Mouse (Mus musculus): ENCODE data around the gene Rab21. TPM values are rescaled to one million over a fixed set of nuclear protein-coding genes. Genes with fewer than 3 reads are reported as not detected.

The Rab21 gene
- total RNA-seq (2021): 10 to 100 TPM; 52.7 to 58.9 TPM

DNA sequence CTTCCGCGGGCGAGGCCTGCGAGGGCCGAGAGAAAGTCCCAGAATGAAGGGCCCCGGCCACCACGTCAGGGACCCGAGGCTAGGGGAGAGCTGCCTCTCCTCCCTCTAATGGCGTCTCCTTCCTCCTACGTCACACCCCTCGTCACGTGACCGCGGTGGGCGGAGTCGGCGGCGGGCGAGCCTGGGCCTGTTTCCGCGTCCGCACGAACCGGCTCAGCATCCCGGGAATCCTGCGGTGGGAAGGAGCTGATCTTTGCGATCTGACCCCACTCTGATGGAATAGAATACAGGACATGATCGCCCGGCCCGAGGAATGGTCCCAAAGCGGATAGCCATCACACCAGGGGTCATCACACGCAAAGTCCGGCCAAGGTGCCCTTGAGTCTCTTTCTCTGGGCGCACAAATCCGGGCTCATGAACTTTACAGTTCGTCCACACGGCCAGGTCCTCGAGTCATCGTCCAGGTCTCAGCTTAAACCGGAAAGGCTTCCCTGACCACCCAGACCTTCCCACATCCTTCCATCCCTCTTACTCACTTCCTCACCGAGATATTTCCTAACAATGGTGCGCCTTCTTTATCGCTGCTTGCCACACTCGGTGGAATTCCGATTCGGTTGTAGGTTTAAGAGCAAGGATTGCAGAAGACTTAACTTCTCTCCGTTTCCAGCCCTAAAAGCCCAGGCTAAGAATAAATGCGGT, at the start of gene Rab21:
Gene Rab21 (minus strand): TSS at position 122 of the 699 bp plus-strand sequence.
- peak; percentile 97 to 98 for DNase-seq

DNA sequence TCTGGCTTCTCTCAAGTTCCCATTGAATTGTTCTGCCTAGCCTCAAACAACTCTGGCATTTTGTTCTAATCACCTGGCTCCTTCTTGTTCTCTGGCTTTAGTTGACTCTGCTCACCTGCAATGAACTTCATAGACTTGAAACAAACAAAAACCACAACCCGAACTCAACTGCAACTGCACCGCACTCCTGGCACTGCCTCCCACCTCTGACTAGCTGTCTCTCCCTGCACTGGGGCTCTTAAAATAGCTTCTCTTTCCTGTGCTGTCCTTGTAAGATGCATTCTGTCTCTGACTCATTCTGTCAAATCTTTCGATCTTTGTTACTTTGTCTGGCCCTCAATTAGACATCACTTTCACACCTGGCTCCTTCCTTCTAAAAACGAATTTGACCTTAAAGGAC, 47.8 kb upstream of the Rab21 start:
- DNase-seq: no peak

GRCm38 (mm10) chr10:115362623-115362964, 47.2 kb upstream of the Rab21 start:
- DNase-seq: no peak

DNA sequence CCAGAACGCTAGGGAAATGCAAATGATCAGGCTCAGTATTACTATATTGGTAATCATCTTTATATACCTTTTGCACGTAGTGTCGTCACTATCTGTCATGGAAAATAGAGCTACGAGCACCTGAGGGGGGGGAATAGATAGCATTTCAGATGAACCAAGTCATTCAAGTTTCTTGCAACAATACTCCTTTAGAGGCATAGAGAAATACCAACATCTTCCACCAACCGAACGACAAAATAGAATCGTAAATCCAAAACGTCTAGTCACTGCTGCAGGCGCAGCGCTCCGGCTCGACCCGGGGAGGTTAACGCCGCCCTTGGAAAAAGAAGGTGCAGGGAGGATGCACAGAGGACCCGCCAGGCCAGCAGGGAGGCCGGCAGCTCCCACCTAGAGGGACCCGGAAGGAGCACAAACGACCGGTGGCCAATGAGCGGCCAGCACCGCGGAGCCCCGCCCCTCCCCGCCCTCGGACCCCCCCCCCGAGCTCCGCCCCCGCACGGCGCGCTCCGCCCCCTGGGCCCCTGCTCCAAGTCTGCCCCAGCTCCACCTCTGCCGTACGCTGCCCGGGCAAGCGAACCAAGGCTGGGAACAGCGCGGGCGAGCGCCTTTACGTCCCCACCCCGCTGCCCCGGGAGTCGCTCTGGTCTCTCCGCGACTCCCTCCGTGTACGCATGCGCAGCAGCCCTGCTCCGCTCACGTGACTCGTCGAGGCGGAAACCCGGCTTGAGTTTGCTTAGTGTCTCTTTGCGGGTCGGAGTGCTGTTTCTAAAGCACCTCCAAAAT, 46.6 kb upstream of the Rab21 start, which contains the start of gene Tmem19:
Gene Tmem19 (minus strand): TSS at position 662 of the 783 bp plus-strand sequence.
- peak; percentile 92 to 93 for DNase-seq

DNA sequence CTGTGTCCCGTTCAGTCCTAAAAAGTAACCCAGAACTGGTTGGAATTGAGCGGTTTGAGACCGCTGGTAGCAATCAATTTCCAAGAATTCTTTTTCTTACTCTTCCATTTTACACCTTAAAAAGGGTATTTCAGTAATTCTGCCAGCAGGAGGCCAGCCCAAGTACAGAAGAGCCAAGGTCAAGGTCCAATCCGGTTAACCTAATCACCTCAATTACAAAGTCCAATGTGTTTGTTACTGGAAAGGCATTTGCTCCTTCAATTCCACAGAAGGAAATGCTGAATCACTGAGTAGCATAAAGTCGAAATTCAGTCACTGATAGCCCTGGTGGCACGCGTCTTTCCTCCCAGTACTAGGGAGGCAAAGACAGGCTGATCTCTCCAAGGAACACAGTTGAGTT, 43.7 kb upstream of the Rab21 start:
- DNase-seq: no peak

DNA sequence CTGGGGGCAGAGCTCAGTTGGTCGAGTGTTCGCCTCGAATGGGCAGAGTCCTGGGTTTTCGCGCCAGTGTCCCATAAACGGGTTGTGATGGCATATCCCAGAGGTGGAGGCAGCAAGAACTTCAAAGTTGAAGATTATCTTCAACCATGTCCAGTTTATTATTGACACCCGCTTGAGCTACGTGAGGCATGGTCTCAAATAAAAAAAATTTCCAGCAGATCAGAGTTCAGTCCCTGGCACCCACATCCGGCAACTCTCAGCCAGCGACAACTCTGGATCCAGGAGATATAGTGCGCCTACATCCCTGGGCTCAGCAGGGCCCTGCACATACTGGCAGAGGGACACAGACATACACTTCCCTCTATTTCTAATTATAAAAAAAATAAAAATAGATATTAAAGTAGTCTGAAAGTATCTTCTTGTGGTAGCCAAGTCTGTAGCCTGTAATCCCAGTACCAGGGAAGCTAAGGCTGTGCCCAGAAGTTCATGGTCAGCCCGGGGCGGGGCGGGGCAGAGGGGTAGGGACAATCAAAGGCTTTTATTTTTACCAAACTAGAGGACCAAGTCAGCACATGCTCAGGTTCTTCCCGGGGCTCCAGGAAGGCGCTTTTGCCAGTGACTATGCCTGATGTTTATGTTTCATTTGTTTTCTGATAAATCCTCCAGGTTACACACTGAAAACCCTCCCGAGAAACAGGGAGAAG, 43.0 kb upstream of the Rab21 start:
- DNase-seq: no peak

- no peak for DNase-seq
Observed at GRCm38 (mm10) chr10:115356106-115356505, 40.7 kb upstream of the Rab21 start.

DNA sequence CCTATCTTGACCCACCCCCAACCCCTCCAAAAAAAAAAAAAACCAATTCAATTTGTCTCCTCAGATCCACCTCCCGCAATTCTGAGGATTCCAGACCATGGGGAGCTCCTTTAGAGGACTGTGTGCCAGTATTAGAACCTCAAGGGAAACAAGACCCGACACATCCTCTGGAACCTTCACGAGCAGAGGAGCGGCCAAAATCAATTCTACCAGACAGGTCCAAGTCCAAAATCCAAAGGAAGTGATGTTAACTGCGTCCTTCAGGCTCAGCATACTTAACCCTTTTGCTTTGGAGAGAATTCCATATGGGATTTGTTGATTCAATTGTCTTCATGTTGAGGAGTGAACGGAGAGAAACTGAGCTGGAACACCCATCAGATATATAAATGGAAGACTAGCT, 39.6 kb upstream of the Rab21 start:
- no peak for DNase-seq

DNA sequence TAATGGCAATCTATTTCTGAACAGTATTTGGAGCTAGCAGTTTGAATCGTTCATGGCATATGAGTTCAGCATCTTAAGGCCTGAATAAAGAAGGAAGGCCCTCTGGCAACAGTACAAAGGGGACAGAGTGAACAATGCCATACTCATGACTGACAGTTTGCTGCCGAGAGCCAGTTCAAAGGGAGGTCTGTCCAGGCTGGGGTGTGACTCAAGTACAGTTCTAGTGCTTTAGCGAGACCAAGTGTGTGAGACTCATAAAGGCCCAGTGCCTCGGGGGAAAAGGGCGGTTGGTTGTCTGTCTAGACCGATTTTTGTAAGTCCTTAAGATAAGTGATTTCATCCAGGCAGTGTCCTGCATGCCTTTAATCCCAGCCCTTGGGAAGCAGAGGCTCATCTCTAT, 39.2 kb upstream of the Rab21 start:
- DNase-seq: no peak

- no peak for DNase-seq
Observed at GRCm38 (mm10) chr10:115350810-115351397, 35.5 kb upstream of the Rab21 start.

DNA sequence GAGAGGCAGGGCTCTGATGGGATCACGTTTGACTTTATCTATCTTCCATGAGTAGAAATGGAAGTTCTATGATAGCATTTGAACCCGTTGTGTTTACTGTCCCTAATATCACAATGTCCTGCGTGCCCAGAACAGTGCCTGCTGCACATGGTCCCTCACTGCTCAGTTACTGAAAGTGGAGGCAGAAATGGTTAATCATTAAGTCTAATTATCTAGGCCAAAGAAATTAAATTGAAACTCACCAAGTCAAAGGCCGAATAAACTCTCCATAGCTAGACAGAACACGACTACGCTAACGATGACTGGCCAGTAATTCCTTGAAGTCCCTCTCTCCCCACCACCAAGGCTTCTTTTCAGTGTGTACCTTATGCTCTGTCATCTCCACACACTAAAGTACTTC, 34.1 kb upstream of the Rab21 start:
- no peak for DNase-seq

- no peak for DNase-seq
Observed at GRCm38 (mm10) chr10:115349029-115349428, 33.6 kb upstream of the Rab21 start.

GRCm38 (mm10) chr10:115348131-115348530, 32.7 kb upstream of the Rab21 start:
- no peak for DNase-seq

DNA sequence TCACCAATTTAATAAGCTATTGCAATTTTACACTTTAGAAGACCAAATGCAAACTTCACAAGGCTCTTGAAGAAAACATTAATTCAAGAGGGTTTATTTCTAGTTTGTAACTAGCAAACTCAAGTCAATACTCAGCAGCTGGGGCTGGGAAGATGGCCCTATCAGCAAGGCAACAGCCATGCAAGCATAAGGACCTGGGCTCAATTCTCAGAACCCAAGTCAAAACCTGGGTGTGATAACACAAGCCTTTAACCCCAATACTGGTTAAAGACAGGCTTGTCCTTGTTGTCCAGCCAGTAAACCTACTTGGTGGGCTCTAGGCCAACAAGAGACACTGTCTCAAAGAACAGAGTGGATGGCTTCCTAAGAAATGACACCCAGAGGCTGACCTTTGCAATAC, 31.1 kb upstream of the Rab21 start:
- DNase-seq: no peak

GRCm38 (mm10) chr10:115342771-115343425, 27.5 kb upstream of the Rab21 start:
- DNase-seq: no peak

DNA sequence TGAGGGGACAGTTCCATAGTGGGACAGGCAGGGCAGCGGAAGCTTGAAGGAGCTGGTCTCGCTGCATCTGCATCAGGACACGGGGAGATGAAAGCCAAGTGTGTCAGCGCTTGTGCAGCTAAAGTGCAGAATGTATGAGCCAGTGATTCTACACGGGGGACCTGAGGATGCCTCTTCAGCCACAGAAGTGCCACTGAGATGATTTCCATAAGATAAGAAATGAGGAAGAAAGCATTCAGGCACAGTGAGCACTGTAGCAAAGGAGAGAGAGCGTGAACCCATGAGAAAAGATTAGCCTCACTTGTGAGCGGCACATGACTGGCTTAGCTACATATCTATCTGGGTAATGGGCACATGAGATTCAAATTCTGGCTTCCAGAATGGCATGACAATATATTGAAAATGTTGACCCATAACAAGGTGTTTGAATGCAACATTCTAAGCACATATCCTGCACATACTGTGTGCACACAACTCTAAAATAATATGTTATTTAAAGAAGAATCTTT, 24.5 kb upstream of the Rab21 start:
- DNase-seq: no peak

DNA sequence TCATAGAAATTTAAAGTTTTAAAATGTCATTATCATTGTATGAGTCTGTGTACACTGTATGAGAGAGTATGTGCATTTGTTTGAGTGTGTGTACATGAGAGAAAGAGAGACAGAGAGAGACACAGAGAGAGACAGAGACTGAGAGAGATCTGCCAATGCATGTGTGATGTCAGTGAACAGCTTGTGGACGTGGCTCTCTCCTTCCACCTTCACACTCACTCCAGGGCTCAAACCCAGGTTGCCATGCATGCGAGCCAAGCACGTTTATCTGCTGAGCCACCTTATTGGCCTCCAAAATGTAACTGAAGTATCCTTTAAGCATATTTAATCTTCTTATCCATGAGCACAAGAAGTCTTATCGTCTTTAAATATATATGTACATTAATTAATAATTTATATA, 21.5 kb upstream of the Rab21 start:
- DNase-seq: no peak

GRCm38 (mm10) chr10:115333528-115333927, 18.1 kb upstream of the Rab21 start:
- DNase-seq: no peak

- DNase-seq: no peak
Observed at GRCm38 (mm10) chr10:115332997-115333396, 17.6 kb upstream of the Rab21 start.

DNA sequence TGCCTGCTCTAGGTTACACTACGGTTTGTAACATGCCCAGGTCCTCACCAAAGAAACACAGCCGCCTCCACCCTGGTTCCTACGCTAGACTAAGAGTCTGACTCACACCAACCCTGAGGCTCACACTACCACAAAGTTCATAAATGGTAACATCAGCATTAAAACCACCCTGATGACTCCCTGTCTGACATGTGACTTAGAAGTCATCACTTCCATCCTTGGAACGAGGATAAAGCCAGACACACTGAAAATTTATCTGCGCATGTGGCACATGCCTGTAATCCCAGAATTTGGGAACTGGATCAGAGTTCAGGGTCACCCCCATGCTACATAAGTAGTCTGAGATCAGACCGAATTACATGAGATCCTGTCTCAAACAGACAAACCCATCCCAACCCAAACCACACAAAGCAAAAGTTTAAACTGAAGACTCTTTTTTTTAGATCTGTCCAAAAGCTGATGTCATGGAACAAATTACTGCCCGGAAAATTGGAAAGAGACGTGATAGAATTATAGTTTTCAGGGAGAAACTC, 17.1 kb upstream of the Rab21 start:
- DNase-seq: no peak

DNA sequence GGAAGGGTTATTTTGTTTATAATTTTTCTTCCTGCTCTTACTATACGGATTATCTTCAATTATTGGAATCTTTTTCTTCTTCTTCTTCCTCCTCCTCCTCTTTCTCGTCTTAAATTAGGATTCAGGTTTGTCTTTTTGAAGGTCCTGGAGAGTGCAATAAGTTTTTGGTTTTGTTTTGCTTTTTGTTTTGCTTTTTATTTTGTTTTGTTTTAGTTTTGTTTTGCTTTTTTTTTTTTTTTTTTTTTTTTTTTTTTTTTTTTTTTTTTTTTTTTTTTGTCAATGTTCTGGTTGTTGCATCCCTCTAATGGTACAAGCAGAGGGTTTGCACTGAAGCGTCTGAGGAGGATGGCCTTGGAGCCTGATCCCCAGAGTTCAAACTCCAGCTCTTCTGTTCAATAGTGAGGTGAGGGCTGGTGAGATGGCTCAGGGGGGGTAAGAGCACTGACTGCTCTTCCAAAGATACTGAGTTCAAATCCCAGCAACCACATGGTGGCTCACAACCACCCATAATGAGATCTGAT, 13.7 kb upstream of the Rab21 start:
- DNase-seq: no peak

DNA sequence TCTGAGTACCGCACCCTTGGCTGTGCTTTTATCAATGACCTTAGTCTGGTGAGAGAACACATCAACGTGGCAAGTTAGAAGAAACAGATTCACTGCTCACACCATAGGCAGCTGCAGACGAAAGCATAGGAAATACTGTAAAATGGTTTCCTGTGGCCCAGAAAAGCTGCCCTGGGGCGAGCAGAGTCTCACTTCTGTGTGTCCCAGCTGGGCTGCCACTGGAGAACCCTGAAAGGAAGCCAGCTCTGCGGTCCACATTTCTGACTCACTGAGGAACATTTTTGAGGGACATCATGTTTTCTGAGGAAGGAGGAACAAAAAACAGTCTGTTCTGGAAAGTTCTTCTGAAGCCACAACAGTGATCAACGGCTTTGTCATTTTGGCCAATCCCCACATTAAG, 13.1 kb upstream of the Rab21 start:
- no peak for DNase-seq

Measured in layer of hippocampus, postnatal 36 days (tissue).